Mouse (Mus musculus) kidney, adult 9 months (tissue): ENCODE data around the gene Rpl28.
"Not testable (repeated sequence)": the region's sequence is repeated elsewhere in the genome, so short reads cannot be mapped to it uniquely, and the experiment has no call there.

Experiments used
- DNase-seq: peaks from one replicate; pipeline ENCODE4 v3.0.0; 2022

Rpl28 gene

DNA sequence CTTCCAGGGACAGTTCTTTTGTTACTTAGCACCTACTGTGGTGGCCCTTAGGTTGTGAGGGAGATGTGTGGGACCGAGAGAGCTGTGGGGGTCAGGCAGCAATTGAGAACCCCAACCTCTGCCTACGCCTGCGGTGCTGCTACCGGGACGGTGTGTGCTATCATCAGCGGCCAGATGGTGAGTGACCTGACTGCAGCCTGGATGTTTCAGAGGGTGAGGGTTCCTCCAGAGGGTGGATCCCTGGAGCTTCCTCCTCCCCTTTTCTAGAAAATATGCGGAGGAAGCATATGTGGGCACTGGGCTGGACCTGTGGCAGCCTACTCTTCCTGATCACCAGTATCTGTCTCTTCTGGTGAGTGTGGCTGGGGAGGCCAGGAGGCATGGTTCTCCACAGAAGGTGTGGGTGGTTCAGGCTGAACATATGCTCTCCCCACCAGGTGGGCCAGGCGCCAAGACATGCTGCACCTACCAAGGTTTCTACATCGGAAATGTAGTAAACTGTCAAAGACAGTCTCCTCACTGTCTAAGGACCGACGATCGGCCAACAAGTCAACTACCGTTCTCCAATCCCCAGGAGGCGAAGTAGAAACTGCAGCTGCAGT is 8.9 kb upstream of the Rpl28 start:
- DNase-seq: no peak

DNA sequence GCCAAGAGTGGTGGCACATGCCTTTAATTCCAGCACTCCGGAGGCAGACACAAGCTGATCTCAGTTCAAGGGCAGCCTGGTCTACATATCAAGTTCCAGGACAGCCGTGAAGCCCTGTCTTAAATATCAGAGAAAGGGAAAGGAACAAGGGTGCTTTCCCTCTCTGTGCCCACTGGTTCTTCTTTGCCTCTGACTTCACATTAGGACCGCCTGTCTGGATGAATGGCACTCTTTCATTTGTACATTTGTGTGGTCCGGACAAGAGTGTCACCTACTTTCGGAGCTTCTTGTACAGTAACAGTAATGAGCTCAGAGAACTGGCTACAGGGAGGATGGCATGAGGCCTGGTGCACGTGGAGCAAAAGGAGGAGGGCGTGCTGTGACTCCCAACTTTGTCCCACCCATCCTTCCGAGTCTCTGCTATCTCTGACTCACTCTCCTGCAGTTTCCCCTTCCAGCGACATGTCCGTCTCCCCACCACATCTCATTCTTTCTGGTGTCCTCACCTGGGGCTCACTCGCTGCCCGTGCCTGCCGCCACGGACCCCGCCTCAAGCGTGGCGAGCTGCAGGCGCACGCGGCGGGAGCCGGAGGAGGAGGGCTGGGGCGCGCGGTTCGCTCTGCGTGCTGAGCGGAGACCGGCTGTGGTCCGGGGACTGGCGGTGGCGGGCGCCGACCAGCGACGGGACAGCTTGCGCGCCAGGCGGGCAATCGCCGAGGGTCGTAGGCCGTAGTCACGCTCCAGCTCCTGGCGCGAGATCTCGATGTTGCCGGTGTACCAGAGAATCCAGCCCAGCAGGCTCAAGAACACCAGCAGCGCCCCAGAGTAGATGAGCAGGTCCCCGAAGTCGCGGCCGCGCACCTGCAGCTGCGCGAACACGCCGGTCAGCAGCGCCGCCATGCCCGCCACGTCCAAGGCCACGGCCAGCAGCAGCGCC is 3.9 kb upstream of the Rpl28 start:
- DNase-seq: peak; percentile 55

DNA sequence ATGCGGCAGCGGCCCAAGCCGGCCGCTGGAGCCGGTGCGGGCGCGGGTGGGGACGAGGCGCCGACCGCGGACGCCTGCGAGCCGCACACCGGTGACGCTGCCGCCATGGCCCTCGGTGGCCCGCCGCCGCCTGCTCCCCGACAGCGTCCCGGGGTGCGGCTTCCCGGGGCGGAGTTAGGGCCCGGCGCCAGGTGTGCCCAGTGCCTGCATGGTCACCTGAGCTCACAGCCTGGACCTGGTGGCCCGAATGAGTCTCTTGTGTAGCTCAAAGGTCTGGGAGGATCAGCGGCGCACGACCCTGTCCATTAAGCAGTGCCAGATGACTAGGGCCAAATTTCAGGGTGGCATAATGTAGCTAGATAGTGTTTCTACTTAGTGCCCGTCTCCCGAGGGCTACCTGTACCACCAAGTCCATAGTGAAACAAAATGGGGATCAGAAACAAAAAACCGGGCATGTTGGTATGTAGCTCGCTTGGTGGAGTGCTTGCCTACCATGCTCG is 3.2 kb upstream of the Rpl28 start, which contains the start of gene Tmem238:
TSS of gene Tmem238 (minus strand) at position 221 of the 500 bp plus-strand sequence.
- peak; percentile 89 for DNase-seq

DNA sequence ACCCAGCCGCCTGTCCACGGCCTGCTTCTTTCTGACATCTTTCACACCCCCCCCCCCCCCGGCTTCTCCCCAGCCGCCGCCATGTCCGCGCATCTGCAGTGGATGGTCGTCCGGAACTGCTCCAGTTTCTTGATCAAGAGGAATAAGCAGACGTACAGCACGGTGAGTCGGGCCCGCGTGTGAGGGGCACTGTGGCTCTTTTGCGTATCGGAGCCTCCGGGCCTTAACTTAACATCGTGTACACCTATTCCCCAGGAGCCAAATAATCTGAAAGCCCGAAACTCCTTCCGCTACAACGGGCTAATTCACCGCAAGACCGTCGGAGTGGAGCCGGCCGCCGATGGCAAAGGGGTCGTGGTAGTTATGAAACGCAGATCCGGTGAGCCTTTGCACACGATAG is 574 bp downstream of the Rpl28 start:
- not testable (repeated sequence) for DNase-seq

DNA sequence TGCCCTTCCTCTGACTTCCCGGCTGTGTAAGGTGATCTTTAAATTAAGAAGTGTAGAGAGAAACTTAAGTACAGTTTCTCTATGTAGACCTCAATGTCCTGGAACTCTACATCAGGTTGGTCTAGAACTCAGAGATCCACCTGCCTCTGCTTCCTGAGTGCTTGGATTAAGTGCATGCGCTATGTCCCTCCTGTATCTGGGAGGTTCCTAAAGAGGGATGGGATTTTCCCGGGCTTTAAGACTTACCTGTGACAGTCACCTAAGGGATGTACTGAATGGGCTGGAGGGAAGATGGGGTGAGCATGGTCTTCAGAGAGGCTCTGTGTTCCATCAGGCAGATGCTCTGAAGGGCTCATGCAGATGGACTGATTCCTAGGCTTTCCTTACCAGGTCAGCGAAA is 1.0 kb downstream of the Rpl28 start:
- DNase-seq: no peak

DNA sequence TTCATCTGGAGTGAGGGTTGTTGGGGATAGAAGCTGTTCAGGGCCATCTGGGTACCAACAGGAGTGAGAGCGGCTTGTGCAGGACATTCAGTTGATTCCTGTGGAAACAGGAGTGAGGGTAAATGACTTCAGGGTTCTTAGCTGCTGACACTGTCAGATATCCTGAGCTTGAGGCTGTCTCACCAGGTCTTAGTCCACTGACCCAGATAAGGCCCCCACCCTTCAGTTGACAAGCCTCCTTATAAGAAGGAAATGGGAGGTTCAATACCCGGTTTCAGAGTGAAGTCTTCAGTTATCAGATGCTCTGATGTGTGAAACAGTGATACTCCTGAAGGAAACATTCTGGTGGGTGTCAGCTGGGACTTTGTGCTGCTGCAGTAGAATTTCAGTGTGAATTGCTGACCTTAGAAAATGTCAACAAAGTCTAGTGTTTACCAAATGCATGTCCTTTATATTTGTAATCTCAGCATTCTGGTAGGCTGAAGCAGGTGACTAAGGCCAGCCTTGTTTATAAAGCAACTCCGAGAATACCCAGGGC is 2.0 kb downstream of the Rpl28 start:
- DNase-seq: no peak

DNA sequence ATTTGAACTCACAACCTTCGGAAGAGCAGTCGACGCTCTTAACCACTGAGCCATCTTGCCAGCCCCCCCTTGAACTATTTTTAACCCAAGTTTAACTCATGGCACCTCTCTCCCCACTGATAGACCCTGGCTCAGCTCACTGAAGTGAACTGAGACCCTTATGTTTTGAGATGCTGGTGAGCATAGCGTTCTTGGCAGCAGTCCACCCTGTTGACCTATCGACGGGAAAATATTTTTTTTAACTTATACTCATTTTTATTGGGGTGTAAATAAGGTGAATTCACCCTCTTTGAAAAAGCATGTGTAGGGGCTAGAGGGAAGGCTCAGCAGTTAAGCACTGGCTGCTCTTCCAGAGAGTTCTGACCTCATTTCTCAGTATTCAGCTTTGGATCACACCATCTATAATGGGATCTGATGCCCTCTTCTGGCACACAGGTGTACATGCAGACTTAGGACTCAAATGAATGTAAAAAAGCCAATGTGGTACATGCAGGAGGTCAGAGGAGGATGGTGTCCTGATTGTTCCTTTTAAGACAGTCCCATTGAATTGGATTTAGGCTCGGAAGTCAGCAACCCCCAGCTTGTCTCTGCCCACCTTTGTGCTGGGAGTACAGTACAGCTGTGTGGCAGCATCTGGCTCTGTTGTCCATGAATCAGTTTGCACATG is 3.2 kb downstream of the Rpl28 start:
- peak; percentile 67 for DNase-seq

DNA sequence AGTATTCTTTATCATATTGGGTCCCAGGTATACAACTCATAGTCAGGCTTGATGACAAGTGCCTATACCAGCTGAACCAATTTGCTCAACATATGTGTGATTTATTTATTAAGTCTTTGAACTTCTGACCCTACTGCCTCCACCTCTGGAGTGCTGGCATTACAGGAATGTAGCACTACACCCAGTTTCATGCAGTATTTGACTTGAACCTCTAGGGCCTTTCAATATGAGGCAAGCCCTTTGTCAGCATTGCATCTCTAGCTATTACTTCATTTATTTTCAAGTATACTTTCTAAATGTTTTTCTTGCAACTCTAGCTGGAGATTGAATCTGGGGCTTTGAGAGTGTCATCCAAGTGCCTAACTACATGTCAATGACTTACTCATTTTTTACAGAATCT is 9.6 kb downstream of the Rpl28 start:
- no peak for DNase-seq

DNA sequence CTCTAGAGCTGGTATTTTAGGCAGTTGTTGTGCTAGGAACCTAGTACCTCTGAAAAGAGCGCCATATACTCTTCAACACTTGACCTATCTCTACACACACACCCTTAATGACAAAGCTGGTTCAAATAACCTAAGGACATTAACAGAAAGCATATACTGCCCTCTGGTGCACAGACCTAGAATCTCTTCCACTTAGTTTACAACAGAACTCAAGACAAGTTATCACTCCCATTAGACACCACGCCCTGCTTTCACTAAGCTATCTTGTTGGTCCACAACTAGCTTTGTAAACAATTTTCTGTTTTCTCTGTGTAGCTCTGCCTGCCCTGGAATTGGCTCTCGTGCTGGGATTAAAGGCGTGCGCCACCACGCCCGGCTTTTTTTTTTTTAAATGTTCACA is 14.0 kb downstream of the Rpl28 start:
- DNase-seq: peak; percentile 67

DNA sequence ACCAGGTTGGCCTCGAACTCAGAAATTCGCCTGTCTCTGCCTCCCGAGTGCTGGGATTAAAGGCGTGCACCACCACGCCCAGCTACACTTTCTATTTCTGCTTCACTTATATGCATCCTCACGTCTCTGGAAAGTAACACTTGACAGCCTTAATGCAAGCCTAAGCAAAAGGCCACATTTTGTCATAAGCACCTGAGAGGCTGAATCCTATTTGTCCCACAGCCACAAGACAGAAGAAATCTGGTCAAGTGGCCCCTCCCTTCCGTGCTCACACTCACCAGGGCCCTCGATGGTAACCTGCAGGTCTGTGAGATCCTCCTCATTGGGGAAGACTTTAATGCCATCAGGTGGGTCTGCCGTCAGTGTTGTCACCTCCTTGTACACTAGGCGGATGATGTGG is 18.5 kb downstream of the Rpl28 start:
- DNase-seq: not testable (repeated sequence)

DNA sequence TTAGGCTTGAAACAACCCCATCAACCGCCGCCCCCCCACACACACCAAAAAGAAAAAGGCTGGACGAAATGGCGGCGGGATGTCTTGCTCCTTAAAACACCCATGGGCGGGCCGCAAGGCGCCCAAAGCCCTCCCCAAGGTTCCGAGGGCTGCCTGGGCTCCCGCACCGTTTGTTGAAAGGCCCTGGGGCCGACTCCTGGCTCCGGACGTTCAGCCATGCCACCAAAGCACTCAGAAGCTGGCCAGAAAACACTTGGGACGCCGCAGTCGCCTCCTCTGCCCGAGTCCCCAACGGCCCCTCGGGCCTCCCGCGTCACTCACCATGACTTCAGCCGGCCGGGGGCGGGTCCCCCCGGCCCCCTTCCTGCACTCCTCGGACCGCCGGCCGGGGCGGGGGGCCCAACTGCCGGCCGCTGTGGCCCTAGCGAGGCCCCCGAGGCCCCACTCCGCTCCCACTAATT is 19.2 kb downstream of the Rpl28 start:
- DNase-seq: no peak

DNA sequence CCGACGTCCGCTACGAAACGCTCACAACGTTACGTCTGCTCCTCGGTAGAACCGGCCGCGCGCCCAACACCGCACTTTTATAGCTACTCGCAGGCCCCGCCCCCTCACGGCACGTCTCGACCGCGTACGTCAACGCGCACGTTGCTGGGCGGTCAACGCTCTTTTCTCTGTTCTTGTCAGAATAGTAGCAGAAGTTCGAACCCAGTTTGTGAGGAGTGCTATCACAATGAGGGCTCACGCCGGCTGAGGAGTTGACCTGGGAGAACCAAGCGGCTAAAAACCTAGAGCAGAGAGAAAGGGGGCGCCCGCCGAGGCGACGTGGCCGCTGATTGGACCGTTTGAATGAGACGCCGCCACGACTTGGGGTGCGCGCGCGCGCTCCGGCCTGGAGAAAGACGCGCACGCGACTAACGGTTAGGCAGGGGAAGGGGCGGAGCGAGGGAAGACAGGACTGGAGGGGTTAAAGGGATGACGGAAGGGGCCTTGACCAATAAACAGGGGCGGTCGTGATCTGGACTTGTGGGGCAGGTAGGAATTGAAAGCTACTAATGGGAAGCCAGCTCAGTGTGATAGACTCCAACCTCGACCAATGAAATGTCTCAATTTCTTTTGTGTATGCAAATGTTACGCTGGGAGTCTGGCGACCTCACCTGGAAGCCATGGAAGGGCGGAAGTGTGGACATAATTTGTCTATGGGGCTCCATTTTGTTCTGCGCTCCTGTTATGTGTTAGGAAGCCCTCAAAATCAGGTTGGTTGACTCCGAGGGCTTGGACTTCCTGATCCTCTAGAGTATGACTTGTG is 19.8 kb downstream of the Rpl28 start, which contains the start of gene Ube2s:
TSS of gene Ube2s (minus strand) at position 288 of the 802 bp plus-strand sequence.
- peak; percentile 99 for DNase-seq

DNA sequence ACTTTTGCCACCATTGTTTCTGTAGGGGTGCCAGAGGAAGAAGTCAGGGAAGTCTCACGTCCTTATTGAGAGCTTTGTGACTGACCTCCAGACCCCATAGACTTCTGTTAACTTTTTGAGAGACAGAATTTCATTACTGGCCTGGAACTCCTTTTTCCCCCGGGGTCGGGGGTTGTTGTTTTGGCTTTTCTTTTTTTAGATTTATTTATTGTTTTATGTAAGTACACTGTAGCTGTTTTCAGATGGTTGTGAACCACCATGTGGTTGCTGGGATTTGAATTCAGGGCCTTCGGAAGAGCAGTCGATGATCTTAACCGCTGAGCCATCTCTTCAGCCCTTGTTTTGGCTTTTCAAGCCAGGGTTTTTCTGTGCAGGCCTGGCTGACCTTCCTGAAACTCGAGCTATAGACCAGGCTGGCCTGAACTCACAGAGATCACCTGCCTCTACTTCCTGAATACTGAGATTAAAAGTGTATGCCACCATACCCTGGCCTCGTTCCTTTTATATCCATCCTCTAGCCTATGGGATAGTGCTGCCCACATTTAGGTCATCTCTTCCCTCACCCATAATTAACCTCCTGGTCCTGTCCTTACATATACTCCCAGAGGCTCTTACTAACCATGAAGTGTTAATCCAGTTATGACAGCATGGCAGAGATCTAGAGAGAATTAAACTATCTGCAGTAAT is 20.6 kb downstream of the Rpl28 start:
- no peak for DNase-seq

DNA sequence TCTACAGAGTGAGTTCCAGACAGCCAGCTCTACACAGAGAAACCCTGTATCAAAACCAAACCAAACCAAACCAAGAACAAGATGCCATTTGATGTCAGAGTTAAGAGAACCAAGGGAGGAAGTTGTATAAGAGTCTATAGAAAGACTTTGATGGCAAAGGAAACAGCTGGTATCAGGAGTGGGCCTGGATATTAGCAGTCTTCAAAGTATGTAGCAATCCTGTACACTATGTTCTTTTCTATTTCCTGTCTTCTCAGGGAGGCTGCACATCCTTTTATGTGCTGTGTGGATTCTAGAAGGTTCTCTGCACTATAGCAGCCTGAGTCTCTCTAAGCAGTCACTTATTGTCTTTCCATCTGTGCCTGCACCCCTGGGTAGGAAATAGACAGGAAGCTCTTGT is 23.9 kb downstream of the Rpl28 start:
- no peak for DNase-seq

DNA sequence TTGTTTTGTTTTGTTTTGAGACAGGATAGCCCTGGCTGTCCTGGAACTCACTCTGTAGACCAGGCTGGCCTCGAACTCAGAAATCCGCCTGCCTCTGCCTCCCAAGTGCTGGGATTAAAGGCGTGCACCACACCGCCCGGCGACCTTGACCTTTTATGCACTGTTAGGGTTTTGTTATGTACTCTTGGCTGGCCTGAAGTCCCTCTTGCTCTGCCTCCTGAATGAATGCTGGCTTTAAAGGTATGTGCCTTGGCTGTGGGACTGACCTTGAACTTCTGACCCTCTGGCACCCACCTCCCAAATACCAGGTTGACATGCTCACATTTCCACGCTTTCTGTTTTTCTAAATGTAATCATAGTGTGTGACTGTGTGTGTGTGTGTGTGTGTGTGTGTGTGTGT is 28.3 kb downstream of the Rpl28 start:
- not testable (repeated sequence) for DNase-seq

DNA sequence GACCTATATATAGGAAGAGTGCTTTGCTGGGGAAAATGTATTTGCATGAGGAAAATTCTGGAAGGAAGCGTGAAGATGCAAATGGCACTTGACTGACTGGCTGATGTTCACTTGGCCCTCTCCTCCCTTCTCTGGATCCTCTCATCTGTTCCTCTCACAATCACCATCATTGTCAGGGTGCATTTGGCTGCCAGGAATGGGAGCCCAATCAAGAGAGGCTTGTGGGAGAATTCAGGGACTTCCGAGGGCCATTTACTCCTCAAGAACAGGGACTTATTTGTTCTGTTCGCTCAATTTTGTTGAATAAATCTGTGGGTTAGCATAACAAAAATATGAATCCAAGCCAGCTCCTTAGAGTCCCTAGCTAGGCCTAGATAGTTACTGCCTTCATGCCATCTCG is 29.0 kb downstream of the Rpl28 start:
- no peak for DNase-seq

DNA sequence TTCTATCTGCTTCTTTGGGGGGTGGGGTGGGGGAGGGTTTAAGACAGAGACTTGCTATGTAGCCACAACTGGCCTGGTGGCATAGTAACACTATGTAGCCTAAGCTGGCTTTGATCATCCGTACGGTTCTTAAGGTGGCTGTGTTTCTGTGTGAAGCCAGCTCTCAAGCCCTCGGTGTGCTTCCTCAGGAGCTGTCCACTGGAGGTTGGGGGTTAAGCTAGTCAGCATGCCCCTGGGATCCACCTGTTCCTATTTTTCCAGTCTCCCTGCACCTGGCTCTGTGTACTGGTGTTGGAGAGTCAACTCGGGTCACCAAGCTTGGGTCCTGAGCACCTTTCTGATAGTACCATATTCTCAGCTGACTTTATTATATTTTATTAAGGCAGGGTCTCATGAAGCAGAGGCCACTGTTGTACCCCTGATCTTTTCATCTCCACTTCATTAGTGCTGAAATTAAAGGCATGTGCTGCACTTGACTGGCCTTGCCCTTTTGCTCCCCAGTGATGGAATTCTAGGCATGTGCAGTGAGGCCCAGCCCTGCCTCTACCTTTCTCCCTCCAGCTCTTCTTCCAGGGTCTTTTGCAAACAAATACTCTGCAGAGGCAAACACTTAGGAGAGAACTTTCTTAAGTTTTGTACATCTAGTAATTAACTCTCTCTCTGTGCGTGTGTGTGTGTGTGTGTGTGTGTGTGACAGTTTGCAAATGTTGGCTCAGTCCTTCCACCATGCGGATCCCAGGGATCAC is 29.7 kb downstream of the Rpl28 start:
- peak; percentile 49 for DNase-seq

DNA sequence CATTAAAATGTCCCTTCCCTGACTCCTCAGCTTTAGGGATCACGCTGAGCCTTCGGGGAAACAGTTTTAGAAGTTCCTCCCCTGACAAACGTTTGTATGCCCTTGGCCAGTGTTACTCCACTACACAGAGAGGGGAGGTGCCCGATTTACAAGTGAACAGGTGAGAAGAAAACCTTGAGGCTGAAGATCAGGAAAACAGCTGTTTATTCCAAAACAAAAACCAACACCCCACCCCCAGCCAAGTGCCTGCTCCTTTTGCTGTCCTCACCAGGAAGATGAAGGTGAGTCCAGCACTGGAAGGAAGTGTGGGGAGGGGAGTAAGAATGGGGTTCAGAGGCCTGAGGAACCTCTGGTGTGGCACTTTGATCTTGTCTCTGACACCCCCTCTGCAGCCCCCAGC is 32.7 kb downstream of the Rpl28 start:
- DNase-seq: no peak

DNA sequence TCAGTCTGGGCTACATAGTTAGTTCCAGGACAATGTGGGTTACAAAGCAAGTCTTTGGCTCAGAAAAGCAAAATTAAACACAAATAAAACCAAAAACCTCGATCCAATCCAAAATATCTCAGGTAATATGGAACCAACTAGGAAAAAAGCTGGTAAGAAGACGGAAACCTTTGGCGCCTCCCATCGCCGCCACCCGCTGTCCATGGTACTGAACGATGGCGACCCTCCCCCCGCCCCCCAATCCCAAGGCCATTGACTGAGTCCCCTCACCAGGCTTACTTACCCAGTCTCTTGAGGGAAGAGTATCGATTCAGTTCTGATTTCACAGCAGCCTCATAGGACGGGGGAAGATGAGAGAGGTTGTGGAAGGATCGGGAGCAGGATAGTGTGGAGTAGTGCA is 37.8 kb downstream of the Rpl28 start:
- no peak for DNase-seq

DNA sequence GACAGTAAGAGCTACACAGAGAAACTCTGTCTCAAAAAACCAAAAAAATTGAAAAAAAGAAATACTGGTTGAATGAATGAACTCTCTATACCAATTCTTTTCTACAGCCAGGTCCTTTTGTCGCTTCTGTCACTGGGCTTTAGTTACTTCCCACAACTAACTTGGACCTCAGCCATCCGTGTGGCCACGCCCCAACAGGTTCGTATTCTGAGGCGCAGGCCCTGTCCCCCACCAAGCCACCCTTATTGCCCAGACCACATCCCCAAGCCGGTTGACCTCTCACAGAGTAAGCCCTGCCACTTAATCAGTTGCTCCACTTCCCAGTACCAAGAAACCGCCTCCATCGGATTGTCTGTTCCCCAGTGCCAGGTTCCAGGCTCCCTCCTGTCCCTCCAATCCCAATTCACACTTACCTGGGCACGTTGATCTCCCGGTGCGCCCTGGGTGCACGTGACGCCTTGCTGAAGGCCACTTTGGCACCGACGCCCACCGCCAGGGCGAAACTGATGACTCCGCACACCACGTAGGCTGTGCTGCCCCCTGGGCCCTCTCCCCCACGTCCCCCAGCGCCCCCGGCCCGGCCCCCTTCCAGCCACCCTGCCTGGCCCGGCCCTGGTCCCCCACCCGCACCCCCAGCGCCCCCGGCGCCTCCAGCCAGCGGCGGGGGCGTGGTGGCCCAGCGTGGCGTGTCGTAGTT is 43.1 kb downstream of the Rpl28 start:
- peak; percentile 24 for DNase-seq
